Mouse (Mus musculus) lung, embryonic 16.5 days (tissue): ENCODE measurements at regions not wholly inside any gene's neighbourhood (a gene's known extent, or its start where the extent isn't known, plus 50 kb on each side); places are given as distances from the start of the nearest gene placed in this dataset.

Experiments
- ATAC-seq: fragments of 200-750 bp; cut with Nextera tagmentation; 2 replicates; pipeline ENCODE4 v1.8.0; 2017; ENCODE audit warnings: low read depth, mild to moderate bottlenecking, moderate library complexity
- H3K27ac ChIP-seq: fragments of 300-500 bp; sonication (generic); 2 replicates; pipeline ENCODE4 v1.5.1; 2014; ENCODE audit warnings: mild to moderate bottlenecking, control low read depth, low read length
- H3K27me3 ChIP-seq: fragments of 300-500 bp; sonication (generic); 2 replicates; pipeline ENCODE4 v1.6.1; 2014; ENCODE audit warnings: low read depth, low read length, mixed read lengths; ENCODE audit not compliant: control insufficient read depth, insufficient read depth
- H3K36me3 ChIP-seq: fragments of 300-500 bp; sonication (generic); 2 replicates; pipeline ENCODE4 v1.6.1; 2014; ENCODE audit warnings: low read length; ENCODE audit not compliant: control insufficient read depth, insufficient read depth
- H3K4me1 ChIP-seq: fragments of 300-500 bp; sonication (generic); replicated peaks from 2 replicates; pipeline ENCODE4 v1.6.1; 2014; ENCODE audit warnings: low read length, mixed read lengths; ENCODE audit not compliant: control insufficient read depth, insufficient read depth
- H3K4me2 ChIP-seq: fragments of 300-500 bp; sonication (generic); 2 replicates; pipeline ENCODE4 v1.6.1; 2014; ENCODE audit warnings: low read depth, low read length, control low read depth
- H3K4me3 ChIP-seq: fragments of 300-500 bp; sonication (generic); 2 replicates; pipeline ENCODE4 v1.5.1; 2014; ENCODE audit warnings: mild to moderate bottlenecking, low read length, control low read depth
- H3K9ac ChIP-seq: fragments of 300-500 bp; sonication (generic); 2 replicates; pipeline ENCODE4 v1.6.1; 2014; ENCODE audit warnings: low read length, control low read depth
- H3K9me3 ChIP-seq: fragments of 300-500 bp; sonication (generic); 2 replicates; pipeline ENCODE4 v1.6.1; 2016; ENCODE audit warnings: low read length; ENCODE audit not compliant: control insufficient read depth
- WGBS: fragments of 180-500 bp; shearing (Covaris S2); extraction: QIAGEN DNeasy Blood & Tissue Kit; methylation state at CpG from one replicate; pipeline ENCODE4 v1.1.7; 2014; 5-methylcytosine and 5-hydroxymethylcytosine counted together

- H3K4me2 ChIP-seq: 0 out of 2 replicates have a peak overlapping the region, but pooled peaks have one; percentile 2
Observed at GRCm38 (mm10) chrX:11837566-11837965, 322.6 kb downstream of the Bcor start.

DNA sequence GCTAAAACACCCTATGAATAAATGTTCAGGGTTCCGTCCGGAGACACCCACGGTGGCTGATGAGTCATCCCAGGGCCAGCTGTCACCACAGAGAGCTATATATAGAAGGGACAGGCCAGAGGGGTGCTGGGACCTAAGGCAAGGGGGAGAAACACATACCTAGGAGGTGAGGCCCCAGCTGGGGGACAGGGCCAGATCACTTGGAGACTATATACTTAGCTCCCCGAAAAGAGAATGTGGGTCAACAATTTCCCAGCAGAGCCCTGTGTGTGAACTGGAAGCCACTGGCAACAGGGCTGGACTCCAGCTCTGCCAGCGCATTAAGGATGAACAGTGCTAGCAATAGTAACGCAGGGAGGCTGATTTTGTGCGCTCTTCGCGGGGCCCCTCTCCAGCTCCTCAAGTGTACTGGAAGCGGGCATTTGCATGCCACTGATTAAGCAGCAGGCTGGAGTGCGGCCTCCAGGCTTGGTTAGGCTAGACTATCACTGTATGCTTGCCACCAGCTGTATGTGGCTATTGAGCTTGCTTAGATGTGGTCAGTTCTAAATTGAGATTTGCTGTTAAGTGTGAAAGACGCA lies 320.4 kb downstream of the Bcor start:
- Histone ChIP-seq H3K9ac (no peak overlapping the region), H3K4me1 (peaks cover 9% of the 10 kb centered on the region), H3K9me3 (no peaks in the 10 kb centered on the region), H3K36me3 (no peaks in the 10 kb centered on the region), H3K4me2 (no peak overlapping the region), H3K27ac (peak overlapping the region; percentile 77), H3K4me3 (no peak overlapping the region), H3K27me3 (no peaks in the 10 kb centered on the region)
- ATAC-seq: peak; percentile 60
- 42% methylated on average over 12 of the region's 12 CpGs for WGBS

More at GRCm38 (mm10) chrX:11837566-11837965, 322.6 kb downstream of the Bcor start:
- Histone ChIP-seq H3K4me1 (peaks cover 9% of the 10 kb centered on the region), H3K27ac (peak overlapping the region; percentile 46; the same call in 1 of the 2 replicates), H3K36me3 (no peaks in the 10 kb centered on the region), H3K27me3 (no peaks in the 10 kb centered on the region), H3K9me3 (no peaks in the 10 kb centered on the region), H3K9ac (no peak overlapping the region), H3K4me3 (no peak overlapping the region)
- no peak for ATAC-seq
- 33% methylated on average over 5 of the region's 5 CpGs for WGBS

DNA sequence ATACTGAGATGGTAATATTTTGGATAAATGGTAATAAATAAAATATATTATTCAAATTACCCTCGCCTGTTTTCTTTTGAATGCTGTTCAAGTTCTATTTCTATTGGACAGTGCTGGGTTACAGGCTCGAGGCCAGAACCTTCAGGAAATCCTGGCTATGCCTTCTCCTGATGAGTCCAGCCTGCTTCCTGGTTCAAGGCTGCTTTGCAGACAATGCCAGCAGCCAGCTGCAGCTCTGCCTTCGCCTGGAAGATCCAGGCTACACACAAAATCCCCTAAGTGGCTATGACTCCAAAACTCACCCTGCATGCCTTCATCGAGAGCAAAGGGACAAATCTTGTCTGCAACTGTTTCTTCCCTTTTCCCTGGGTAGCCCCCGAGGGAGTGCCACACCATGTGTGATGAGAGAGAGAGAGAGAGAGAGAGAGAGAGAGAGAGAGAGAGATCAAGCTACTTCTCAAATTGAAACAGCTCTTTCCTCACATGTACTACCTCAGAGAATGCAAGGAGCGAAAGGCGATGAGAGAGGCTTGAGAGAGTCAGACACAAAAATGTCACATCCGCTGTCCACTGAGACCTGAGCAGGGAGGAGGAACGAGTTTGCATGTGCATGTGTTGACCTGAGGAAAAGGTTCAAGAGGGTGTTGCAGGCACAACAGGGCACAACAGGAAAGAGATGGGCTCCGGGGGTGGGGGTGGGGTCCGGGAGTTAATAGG lies 319.7 kb downstream of the Bcor start:
- Histone ChIP-seq H3K9me3 (no peaks in the 10 kb centered on the region), H3K27me3 (no peaks in the 10 kb centered on the region), H3K4me2 (no peak overlapping the region), H3K9ac (no peak overlapping the region), H3K36me3 (no peaks in the 10 kb centered on the region), H3K4me3 (no peak overlapping the region), H3K4me1 (peaks cover 9% of the 10 kb centered on the region), H3K27ac (peak overlapping the region; percentile 75)
- WGBS: 43% methylated on average over 10 of the region's 11 CpGs
- ATAC-seq: peak; percentile 86

DNA sequence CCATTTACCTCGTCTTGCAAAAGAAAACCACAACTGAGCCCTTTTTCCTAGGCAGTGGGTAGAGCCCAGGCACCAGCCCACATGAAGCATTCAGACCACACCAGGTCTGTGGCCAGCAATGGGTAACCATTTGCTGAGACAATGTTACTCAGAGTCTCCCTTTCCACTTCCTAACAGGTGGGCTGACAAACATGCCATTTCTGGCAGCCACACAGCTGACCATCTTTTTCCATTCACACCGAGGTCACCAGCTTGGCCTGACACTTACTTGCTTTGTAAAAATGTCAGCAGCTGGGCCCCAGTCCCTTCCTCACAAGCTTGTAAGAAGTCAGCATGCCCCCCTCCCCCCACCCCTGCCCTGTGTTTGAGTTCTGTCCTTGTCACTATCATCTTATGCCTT lies 314.6 kb downstream of the Bcor start:
- no peak overlapping the region for H3K27ac ChIP-seq
- H3K36me3 ChIP-seq: no peaks in the 10 kb centered on the region
- ATAC-seq: no peak
- no peaks in the 10 kb centered on the region for H3K4me1 ChIP-seq
- WGBS: 74% methylated on average over 2 of the region's 2 CpGs
- no peak overlapping the region for H3K9ac ChIP-seq
- no peak overlapping the region for H3K4me3 ChIP-seq
- no peak overlapping the region for H3K4me2 ChIP-seq
- H3K9me3 ChIP-seq: no peaks in the 10 kb centered on the region
- no peaks in the 10 kb centered on the region for H3K27me3 ChIP-seq

GRCm38 (mm10) chrX:11855910-11856309 lies 304.2 kb downstream of the Bcor start:
- no peaks in the 10 kb centered on the region for H3K36me3 ChIP-seq
- H3K27ac ChIP-seq: 0 out of 2 replicates have a peak overlapping the region, but pooled peaks have one; percentile 12
- ATAC-seq: peak; percentile 89
- H3K4me3 ChIP-seq: no peak overlapping the region
- no peak overlapping the region for H3K9ac ChIP-seq
- 46% methylated on average over 4 of the region's 4 CpGs for WGBS
- H3K4me1 ChIP-seq: peaks cover 5% of the 10 kb centered on the region; the same call in 1 of the 2 replicates
- no peak overlapping the region for H3K4me2 ChIP-seq
- no peaks in the 10 kb centered on the region for H3K9me3 ChIP-seq
- no peaks in the 10 kb centered on the region for H3K27me3 ChIP-seq

- Histone ChIP-seq H3K27ac (no peak overlapping the region), H3K36me3 (no peaks in the 10 kb centered on the region), H3K9ac (no peak overlapping the region), H3K9me3 (no peaks in the 10 kb centered on the region), H3K27me3 (no peaks in the 10 kb centered on the region), H3K4me3 (no peak overlapping the region), H3K4me2 (no peak overlapping the region), H3K4me1 (peaks cover 12% of the 10 kb centered on the region; the same call in 1 of the 2 replicates)
- 41% methylated on average over 9 of the region's 9 CpGs for WGBS
- ATAC-seq: no peak
Observed at GRCm38 (mm10) chrX:11859396-11859795, 300.8 kb downstream of the Bcor start.

DNA sequence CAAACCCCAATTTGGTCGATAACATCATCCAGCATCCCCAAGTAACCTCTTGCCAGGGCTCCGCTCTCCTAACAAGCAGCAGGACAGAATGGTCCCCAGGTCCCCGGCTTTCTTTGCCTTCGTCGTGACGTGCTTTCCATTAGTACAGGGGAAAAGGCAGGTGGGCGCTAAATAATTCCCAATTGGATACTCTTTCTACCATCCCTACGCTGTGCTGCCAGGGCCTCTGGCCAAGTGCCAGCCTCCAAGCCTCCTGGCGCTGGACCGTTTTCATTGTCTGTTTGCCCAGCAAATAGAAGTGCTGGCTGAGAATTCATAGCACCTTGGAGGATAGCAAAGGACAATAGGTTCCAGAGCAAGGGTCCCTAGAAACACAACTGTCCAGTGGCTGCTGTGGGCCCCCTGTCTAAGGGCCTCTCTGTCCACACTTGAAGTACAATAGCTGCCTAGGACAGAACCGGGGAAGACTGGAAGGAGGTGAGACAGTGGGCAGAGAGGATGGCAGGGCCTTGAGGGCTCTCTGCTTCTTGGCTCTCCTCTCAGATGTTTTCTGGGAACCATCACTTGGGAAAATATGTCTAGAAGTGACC lies 298.9 kb downstream of the Bcor start:
- Histone ChIP-seq H3K9ac (no peak overlapping the region), H3K27ac (no peak overlapping the region), H3K4me1 (peaks cover 12% of the 10 kb centered on the region; the same call in 1 of the 2 replicates), H3K4me2 (no peak overlapping the region), H3K36me3 (no peaks in the 10 kb centered on the region), H3K9me3 (no peaks in the 10 kb centered on the region), H3K27me3 (no peaks in the 10 kb centered on the region), H3K4me3 (no peak overlapping the region)
- WGBS: 51% methylated on average over 11 of the region's 11 CpGs
- ATAC-seq: no peak

DNA sequence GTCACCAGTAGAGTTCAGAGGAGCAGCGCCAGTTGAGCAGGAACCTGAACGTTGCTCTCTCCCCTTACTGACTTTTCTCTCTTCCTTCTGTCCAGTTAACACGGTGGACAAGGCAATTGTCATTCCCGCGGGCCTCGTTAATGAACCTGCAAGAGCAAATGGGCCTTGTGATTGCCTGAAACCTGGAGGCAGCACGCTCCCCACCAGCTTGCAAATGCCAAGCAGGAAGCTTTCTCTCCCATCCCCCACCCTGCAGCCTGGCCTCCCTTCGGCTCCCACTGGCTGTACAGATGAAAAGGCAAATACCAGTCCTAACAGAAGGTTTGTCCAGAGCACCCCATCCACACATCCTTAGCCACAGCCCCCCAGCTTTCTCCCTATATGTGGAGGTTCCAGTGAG lies 298.3 kb downstream of the Bcor start:
- ATAC-seq: no peak
- WGBS: 31% methylated on average over 8 of the region's 8 CpGs

GRCm38 (mm10) chrX:11863106-11863505 lies 297.0 kb downstream of the Bcor start:
- no peaks in the 10 kb centered on the region for H3K9me3 ChIP-seq
- no peak overlapping the region for H3K4me2 ChIP-seq
- 66% methylated on average over 3 of the region's 3 CpGs for WGBS
- H3K36me3 ChIP-seq: no peaks in the 10 kb centered on the region
- peaks cover 12% of the 10 kb centered on the region; the same call in 1 of the 2 replicates for H3K4me1 ChIP-seq
- H3K27me3 ChIP-seq: no peaks in the 10 kb centered on the region
- no peak overlapping the region for H3K27ac ChIP-seq
- H3K4me3 ChIP-seq: no peak overlapping the region
- no peak overlapping the region for H3K9ac ChIP-seq
- no peak for ATAC-seq

More for the DNA sequence above, 298.3 kb downstream of the Bcor start:
- Histone ChIP-seq H3K27ac (no peak overlapping the region), H3K4me2 (no peak overlapping the region), H3K36me3 (no peaks in the 10 kb centered on the region), H3K4me3 (no peak overlapping the region), H3K9ac (no peak overlapping the region), H3K9me3 (no peaks in the 10 kb centered on the region), H3K4me1 (peaks cover 12% of the 10 kb centered on the region; the same call in 1 of the 2 replicates), H3K27me3 (no peaks in the 10 kb centered on the region)
